Mouse (Mus musculus) lung, adult 2 months (tissue): ENCODE results near the gene Txndc5. TPM values are rescaled to one million over a fixed set of nuclear protein-coding genes. Genes with fewer than 3 reads are reported as not detected.

ENCODE experiments used
- DNase-seq: peaks from one replicate; pipeline ENCODE4 v3.0.0; 2022
- H3K4me1 ChIP-seq: fragments of 200-500 bp; 2 replicates; pipeline ENCODE4 v1.6.1; 2011; ENCODE audit warnings: low read length; ENCODE audit not compliant: control insufficient read depth, insufficient read depth
- H3K4me3 ChIP-seq: fragments of 200-500 bp; replicated peaks from 2 replicates; pipeline ENCODE3; 2011; ENCODE audit warnings: low read depth, mild to moderate bottlenecking, control low read depth, low read length; ENCODE audit errors: extremely low read depth
- CTCF ChIP-seq: fragments of 200-500 bp; IDR thresholded peaks from 2 replicates; pipeline ENCODE4 v1.5.1; 2011; ENCODE audit warnings: mild to moderate bottlenecking, low read length, control low read depth; ENCODE audit not compliant: insufficient read depth
- POLR2A ChIP-seq: fragments of 200-500 bp; IDR thresholded peaks from 2 replicates; pipeline ENCODE4 v1.6.1; 2011; ENCODE audit warnings: low read depth, mild to moderate bottlenecking, control low read depth, low read length, borderline replicate concordance; ENCODE audit errors: extremely low read depth
- WGBS: fragments of 180-500 bp; shearing (Covaris S2); methylation state at CpG from one replicate; pipeline ENCODE4 v1.1.7; 2018; 5-methylcytosine and 5-hydroxymethylcytosine counted together
- polyA plus RNA-seq: library from polyadenylated mRNA; depleted of rRNA; stranded (reverse); fragments of >200 nt; gene quantifications from 2 replicates; pipeline ENCODE4 v1.2.3, GENCODE M21; 2012

Txndc5 gene
- polyA plus RNA-seq, 1 experiment: 134 TPM

DNA sequence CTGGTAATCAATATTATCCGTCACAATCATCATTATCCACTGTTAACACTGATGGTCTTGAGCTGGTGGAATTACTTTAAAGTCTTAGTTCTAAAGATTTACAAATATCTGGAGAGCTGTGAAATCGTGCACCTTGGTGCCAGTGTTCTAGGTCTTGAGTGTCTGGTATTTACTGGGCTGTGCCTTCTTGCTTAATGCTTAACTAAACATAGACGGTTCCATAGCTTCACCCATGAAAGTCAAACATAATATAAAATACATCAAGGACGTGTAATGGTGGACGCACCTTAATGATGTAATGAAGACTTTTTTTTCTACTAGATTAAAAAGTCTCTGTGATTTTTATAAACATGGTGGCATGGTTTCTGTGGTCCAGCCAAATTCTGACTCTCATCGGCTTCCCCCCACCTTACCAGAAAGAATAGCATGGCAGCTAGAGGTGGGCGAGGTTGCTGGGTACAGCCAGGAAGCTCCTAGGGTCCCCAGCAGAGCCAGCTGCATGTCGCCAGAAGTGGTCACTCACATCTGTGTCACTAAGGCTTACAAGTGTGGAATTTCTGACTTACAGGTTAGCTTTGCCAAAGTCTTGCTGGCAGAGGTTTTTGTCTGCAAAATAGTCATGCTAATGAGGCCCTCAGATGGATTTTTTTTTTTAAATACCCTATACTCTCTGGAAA lies 16.3 kb upstream of the Txndc5 start:
- TF ChIP-seq CTCF (no peak), POLR2A (no peak)
- no peak for DNase-seq
- WGBS: 67% methylated on average over 8 of the region's 8 CpGs
- no peaks in the 10 kb centered on the region for H3K4me1 ChIP-seq
- no peak overlapping the region for H3K4me3 ChIP-seq

DNA sequence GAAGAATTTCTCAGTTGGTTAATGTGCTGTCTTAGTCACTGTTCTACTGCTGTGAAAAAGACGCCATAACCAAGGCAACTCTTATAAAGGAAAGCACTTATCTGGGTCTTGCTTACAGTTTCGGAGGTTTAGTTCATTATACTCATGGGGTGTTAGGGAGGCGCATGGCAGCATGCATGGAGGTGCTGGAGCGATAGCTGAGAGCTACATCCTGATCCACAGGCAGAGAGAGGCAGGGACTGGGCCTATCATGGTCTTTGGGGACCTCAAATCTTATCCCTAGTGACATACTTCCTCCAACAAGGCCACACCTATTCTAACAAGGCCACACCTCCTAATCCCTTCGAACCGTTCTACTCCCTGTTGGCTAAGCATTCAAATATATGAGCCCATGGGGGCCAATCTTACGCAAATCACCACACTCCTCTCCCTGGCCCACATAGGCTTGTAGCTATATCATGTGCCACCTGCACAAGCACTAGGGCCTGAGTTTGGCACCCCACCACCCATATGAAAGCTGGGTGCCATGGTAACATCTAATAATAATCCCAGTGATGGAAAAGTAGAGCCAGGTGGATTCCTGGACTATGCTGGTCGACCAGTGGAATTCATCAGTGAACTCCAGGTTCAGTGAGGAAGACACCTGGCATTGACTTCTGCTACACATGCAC lies 15.0 kb upstream of the Txndc5 start:
- no peak for DNase-seq
- WGBS: 88% methylated on average over 8 of the region's 8 CpGs
- Histone ChIP-seq H3K4me3 (no peak overlapping the region), H3K4me1 (no peaks in the 10 kb centered on the region)
- TF ChIP-seq CTCF (no peak), POLR2A (no peak)

DNA sequence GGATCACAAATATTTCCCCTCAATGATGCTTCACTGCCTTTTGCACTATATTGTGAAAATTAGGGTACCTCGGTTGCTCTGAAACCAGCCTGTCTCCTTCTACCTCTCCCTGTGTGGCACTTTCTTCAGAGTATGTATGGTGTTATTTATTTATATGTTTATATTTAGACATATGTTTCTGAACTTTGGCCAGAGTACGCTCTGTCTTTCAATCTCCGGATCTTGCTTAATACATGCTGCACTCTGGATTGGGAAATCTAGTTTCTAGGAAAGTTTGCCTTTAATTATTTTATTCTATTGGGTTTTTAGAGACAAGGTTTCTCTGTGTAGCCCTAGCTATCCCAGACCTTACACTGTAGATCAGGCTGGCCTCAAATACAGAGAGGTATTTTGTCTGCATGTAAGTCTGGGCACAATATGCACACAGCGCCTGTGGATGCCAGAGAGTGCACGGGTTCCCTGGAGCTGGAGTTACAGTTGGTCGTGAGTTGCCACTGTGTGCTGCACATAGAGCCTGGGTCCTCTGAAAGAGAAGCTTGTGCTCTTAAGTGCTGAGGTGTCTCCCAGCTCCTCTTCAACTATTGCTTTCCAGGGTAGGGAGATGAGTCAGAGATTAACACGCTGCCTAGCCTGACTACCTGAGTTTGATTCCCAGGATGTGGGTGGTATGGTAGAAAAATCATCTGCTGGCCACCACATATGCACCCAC lies 10.7 kb upstream of the Txndc5 start:
- no peak for DNase-seq
- TF ChIP-seq POLR2A: no peak
- TF ChIP-seq CTCF: no peak
- no peak overlapping the region for H3K4me3 ChIP-seq
- 83% methylated on average over 7 of the region's 7 CpGs for WGBS
- H3K4me1 ChIP-seq: 0 out of 2 replicates have a peak, but pooled peaks cover 2% of the 10 kb centered on the region

DNA sequence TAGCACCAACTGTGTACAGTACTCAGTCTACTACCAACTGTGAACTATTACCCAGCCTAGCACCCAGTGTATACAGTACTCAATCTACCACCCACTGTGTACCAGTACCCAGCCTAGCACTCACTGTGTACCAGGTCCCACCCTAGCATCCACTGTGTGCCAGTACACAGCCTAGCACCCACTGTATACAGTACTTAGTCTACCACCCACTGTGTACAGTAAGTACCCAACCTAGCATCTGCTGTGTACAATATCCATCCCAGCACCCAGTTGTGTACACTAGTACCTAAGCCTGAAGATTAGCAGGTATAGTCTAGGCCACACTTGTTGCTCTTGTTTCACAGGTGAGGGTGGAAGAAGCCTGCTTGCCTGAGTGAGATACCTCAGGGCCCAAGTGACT lies 8.9 kb upstream of the Txndc5 start:
- no peak for TF ChIP-seq POLR2A
- no peak for TF ChIP-seq CTCF
- peaks cover 7% of the 10 kb centered on the region; the same call in 1 of the 2 replicates for H3K4me1 ChIP-seq
- H3K4me3 ChIP-seq: no peak overlapping the region
- DNase-seq: no peak

DNA sequence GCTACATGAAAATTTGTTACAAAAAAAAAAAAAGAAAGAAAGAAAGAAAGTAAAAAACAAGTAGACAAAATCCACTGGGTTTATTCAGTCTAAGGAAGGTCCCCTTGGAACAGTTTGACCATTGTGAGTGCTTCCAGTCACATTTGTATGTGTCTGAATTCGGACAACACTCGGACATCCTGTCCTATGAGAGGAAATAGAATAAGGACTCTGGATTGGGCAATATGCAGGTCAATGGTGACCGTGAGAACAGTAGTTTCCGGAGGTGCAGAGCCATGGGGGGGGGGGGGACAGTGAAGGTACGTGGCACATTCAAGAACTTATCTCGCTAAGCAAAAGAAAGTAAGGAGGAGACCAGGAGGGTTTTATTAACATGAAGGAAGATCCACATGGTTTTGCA lies 6.1 kb upstream of the Txndc5 start:
- Histone ChIP-seq H3K4me1 (peaks cover 7% of the 10 kb centered on the region; the same call in 1 of the 2 replicates), H3K4me3 (no peak overlapping the region)
- 43% methylated on average over 6 of the region's 6 CpGs for WGBS
- TF ChIP-seq CTCF (no peak), POLR2A (no peak)
- DNase-seq: no peak

GRCm38 (mm10) chr13:38534016-38534415 lies 5.4 kb upstream of the Txndc5 start:
- no peak overlapping the region for H3K4me3 ChIP-seq
- TF ChIP-seq CTCF (no peak), POLR2A (no peak)
- no peak for DNase-seq
- WGBS: 44% methylated on average over 6 of the region's 6 CpGs
- H3K4me1 ChIP-seq: peaks cover 7% of the 10 kb centered on the region; the same call in 1 of the 2 replicates

DNA sequence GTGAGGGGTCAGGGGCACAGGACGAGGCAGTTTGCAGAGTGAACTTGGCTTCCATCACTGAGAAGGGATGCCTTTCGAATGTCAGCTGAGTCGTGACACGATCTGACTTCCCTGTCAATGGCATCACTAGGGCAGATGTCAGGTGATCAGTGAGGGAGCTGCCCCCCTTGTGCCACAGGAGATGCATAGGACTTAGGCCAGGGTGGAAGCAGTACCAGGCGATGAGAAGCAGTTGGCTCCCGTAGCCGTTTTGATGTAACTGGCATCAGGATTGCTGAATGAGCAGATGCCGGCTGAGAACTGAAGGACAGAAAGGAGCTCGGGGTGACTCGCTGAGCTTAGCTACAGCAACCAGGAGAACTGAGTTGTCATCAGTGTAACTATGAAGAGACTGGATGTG lies 4.8 kb upstream of the Txndc5 start:
- no peak for DNase-seq

GRCm38 (mm10) chr13:38531498-38531897 lies 2.9 kb upstream of the Txndc5 start:
- peaks cover 13% of the 10 kb centered on the region for H3K4me1 ChIP-seq
- TF ChIP-seq POLR2A (no peak), CTCF (no peak)
- DNase-seq: no peak
- WGBS: 91% methylated on average over 4 of the region's 4 CpGs
- H3K4me3 ChIP-seq: no peak overlapping the region

More for the DNA sequence above, 4.8 kb upstream of the Txndc5 start:
- TF ChIP-seq POLR2A (no peak), CTCF (no peak)
- H3K4me1 ChIP-seq: peaks cover 12% of the 10 kb centered on the region
- WGBS: 77% methylated on average over 10 of the region's 10 CpGs
- H3K4me3 ChIP-seq: no peak overlapping the region

DNA sequence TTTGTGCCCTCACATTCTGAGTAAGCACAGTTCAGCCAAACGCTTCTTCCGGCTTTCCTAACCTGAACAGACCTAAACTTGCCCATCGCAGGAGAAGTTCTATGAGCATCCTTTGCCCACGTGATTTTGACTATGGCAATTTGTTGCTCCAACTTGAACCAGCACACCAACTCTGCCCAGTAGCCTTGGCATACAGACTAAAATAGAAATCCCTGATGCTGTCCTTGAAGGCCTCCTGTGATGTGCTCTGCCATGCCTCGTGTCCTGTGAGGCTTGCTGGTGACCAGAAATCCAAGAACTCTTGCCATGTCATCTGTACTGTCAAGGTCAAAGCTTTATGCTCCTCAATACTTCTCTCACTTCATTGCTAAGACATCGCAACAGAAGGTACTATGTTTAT lies 952 bp upstream of the Txndc5 start:
- 92% methylated on average over 6 of the region's 6 CpGs for WGBS
- TF ChIP-seq POLR2A (no peak), CTCF (no peak)
- Histone ChIP-seq H3K4me1 (peaks cover 20% of the 10 kb centered on the region), H3K4me3 (no peak overlapping the region)
- no peak for DNase-seq
